Mouse (Mus musculus) gastrocnemius, postnatal 25 days (tissue): Measurements from ENCODE around the gene Tmsb15b2. TPM values are rescaled to one million over a fixed set of nuclear protein-coding genes. Genes with fewer than 3 reads are reported as not detected.

Experiments
- total RNA-seq, 2 experiments: library from RNA; stranded (reverse); gene quantifications; 1 replicate in 1 of 2; 2 replicates in 1 of 2; pipeline ENCODE4 v1.2.3; 2021

Gene Tmsb15b2
- total RNA-seq, 2 experiments from 2014 or later = 4.3 to 6.4 TPM

Other genes with a start within 250 kb of the Tmsb15b2 start
- gene Morf4l2, start 231.8 kb downstream of the Tmsb15b2 start, total RNA-seq = 100 to 1,000 TPM; 128 to 140 TPM
- not detected for gene Glra4, start 195.4 kb downstream of the Tmsb15b2 start, total RNA-seq
- 1 to 10 TPM; 4.5 to 4.7 TPM for gene Plp1, start 152.8 kb downstream of the Tmsb15b2 start, total RNA-seq
- gene Rab9b, start 106.7 kb downstream of the Tmsb15b2 start, total RNA-seq = under 1 TPM in 1 of 2 experiments, not detected in 1; 0.13 TPM
- gene H2bfm, start 48.2 kb downstream of the Tmsb15b2 start, total RNA-seq = not detected
- gene Tmsb15l, start 1.4 kb upstream of the Tmsb15b2 start, total RNA-seq = not detected
- gene Tmsb15b1, start 1.4 kb upstream of the Tmsb15b2 start, total RNA-seq = 1 to 10 TPM; 1.6 to 5.3 TPM
- not detected for gene Zcchc18, start 17.7 kb upstream of the Tmsb15b2 start, total RNA-seq
- gene Slc25a53, start 62.8 kb upstream of the Tmsb15b2 start, total RNA-seq = 1 to 10 TPM; 1.2 to 3.2 TPM
- 1 to 10 TPM; 3.2 to 3.9 TPM for gene Fam199x, start 74.1 kb upstream of the Tmsb15b2 start, total RNA-seq
- not detected for gene Esx1, start 146.6 kb upstream of the Tmsb15b2 start, total RNA-seq